Mouse (Mus musculus): ENCODE results near the gene Grhl1. TPM values are rescaled to one million over a fixed set of nuclear protein-coding genes. Genes with fewer than 3 reads are reported as not detected.
"Not testable (repeated sequence)": the region's sequence is repeated elsewhere in the genome, so short reads cannot be mapped to it uniquely, and the experiment has no call there.

The Grhl1 gene
- polyA plus RNA-seq, 1 experiment, result not detected

DNA sequence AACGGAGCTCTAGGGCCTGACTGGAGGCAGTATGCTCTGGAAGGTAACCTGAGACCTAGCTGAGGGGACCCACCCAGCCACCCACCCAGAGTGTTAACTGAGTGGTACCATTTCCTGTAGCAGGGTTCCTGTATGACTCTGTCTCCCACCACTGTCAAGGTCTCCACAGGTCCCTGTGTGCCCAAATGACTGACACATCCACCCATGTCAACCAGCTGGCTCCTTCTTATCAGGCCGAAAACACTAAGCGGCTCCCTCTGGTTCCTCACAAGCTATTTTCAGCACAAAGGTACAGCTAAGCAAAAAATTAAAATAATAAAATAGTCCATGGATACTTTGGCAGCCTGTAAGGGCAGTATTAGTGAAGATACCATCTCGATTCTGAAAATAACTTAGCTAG lies 62.1 kb downstream of the Grhl1 start:
- no peak overlapping the region for H3K4me3 ChIP-seq (replicated peaks; ENCODE audit: control insufficient read depth, low read depth, low read length)
- peaks cover 3% of the 10 kb centered on the region for H3K4me1 ChIP-seq (ENCODE audit: control insufficient read depth, insufficient read depth, low read length)
- WGBS, result 30% methylated on average over 4 of the region's 4 CpGs
- TF ChIP-seq POLR2A (IDR thresholded peaks at IDR 0.05; ENCODE audit: borderline replicate concordance, control insufficient read depth, low read depth, low read length) (no peak), CTCF (IDR thresholded peaks at IDR 0.05; ENCODE audit: control insufficient read depth, insufficient read depth, low read length) (no peak)
- 0 out of 2 replicates have a peak overlapping the region, but pooled peaks have one; percentile 9 for H3K27ac ChIP-seq (ENCODE audit: control insufficient read depth, insufficient read depth, low read depth, low read length, poor library complexity)

DNA sequence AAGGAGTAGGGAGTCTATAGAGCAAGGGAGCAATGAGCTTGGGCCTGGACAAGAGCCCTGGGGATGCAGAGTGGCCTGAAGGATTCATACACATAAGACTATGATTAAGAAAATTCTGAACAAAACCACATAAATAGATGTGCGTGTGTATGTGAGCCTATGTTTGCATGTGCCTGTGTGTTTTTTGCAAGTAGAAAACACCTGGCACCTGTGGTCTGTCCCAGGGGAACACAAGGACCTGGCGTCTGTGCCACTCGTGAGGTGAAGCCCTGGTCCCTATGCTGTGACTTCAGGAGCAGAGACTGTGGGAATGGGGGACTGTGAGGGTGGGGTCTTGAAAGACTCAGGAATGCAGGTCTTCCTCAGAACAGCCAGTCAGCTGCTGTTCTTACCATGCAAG lies 62.6 kb downstream of the Grhl1 start:
- Histone ChIP-seq H3K27ac (ENCODE audit: control insufficient read depth, insufficient read depth, low read depth, low read length, poor library complexity) (no peak overlapping the region), H3K4me3 (replicated peaks; ENCODE audit: control insufficient read depth, low read depth, low read length) (no peak overlapping the region), H3K4me1 (ENCODE audit: control insufficient read depth, insufficient read depth, low read length) (peaks cover 3% of the 10 kb centered on the region)
- 91% methylated on average over 3 of the region's 3 CpGs for WGBS
- TF ChIP-seq CTCF (IDR thresholded peaks at IDR 0.05; ENCODE audit: control insufficient read depth, insufficient read depth, low read length) (no peak), POLR2A (IDR thresholded peaks at IDR 0.05; ENCODE audit: borderline replicate concordance, control insufficient read depth, low read depth, low read length) (no peak)

DNA sequence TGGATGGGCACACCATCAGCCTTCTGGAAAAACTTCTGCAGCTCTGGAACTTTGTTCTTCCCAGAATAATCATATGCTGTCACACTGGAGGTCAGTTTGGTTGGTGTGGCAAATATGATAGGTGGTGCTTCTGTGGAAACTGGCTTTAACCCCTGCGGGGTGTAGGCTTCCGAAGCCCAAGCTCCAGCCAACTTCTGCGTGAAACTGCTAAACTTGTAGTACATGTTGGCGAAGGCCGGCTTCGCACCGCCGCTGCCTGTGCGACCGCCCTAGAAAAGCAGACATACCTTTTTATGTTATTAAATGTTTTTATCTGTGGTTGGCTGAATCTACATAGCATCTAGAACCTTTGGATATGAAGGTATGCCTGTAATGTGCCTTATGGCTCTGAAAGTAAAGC lies 66.7 kb downstream of the Grhl1 start:
- H3K27ac ChIP-seq (ENCODE audit: control insufficient read depth, insufficient read depth, low read depth, low read length, poor library complexity); H3K4me3 ChIP-seq (replicated peaks; ENCODE audit: control insufficient read depth, low read depth, low read length); H3K4me1 ChIP-seq (ENCODE audit: control insufficient read depth, insufficient read depth, low read length): not testable (repeated sequence)
- WGBS, result 96% methylated on average over 10 of the region's 10 CpGs

DNA sequence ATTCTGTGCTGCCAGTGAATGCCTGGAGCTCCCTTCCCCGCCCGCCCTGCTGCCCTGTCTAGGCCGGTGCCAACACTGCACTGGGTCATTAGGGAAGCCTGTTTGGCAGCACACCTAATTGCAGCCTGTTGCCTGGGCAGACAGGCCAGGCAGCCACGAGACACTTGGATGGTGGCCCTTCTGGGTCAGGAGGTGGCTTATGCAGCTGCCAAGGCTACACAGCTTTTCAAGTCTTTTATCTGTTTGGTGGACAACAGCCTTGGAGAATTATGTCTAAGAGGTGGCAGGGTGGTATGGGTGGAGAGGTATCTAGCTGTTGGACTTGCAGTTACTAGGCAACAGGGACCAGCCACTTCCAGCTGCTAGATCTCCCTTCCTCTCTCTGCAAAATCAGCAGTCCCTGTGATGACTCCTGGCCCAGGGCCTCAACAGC lies 70.3 kb downstream of the Grhl1 start:
- no peak overlapping the region for H3K27ac ChIP-seq (ENCODE audit: control insufficient read depth, insufficient read depth, low read depth, low read length, poor library complexity)
- 82% methylated on average over 4 of the region's 4 CpGs for WGBS

GRCm38 (mm10) chr12:24644125-24644571 lies 72.1 kb downstream of the Grhl1 start:
- H3K4me1 ChIP-seq (ENCODE audit: control insufficient read depth, insufficient read depth, low read length), result no peaks in the 10 kb centered on the region; the same call in 1 of the 2 replicates
- H3K4me3 ChIP-seq (replicated peaks; ENCODE audit: control insufficient read depth, low read depth, low read length), result no peak overlapping the region
- WGBS, result 21% methylated on average over 1 of the region's 1 CpGs
- TF ChIP-seq POLR2A (IDR thresholded peaks at IDR 0.05; ENCODE audit: borderline replicate concordance, control insufficient read depth, low read depth, low read length), result no peak
- TF ChIP-seq CTCF (IDR thresholded peaks at IDR 0.05; ENCODE audit: control insufficient read depth, insufficient read depth, low read length), result no peak
- peak overlapping the region; percentile 46 for H3K27ac ChIP-seq (ENCODE audit: control insufficient read depth, insufficient read depth, low read depth, low read length, poor library complexity)

More for the DNA sequence above, 70.3 kb downstream of the Grhl1 start:
- TF ChIP-seq CTCF (IDR thresholded peaks at IDR 0.05; ENCODE audit: control insufficient read depth, insufficient read depth, low read length), result no peak
- no peak for TF ChIP-seq POLR2A (IDR thresholded peaks at IDR 0.05; ENCODE audit: borderline replicate concordance, control insufficient read depth, low read depth, low read length)
- Histone ChIP-seq H3K4me1 (ENCODE audit: control insufficient read depth, insufficient read depth, low read length) (no peaks in the 10 kb centered on the region; the same call in 1 of the 2 replicates), H3K4me3 (replicated peaks; ENCODE audit: control insufficient read depth, low read depth, low read length) (no peak overlapping the region)

DNA sequence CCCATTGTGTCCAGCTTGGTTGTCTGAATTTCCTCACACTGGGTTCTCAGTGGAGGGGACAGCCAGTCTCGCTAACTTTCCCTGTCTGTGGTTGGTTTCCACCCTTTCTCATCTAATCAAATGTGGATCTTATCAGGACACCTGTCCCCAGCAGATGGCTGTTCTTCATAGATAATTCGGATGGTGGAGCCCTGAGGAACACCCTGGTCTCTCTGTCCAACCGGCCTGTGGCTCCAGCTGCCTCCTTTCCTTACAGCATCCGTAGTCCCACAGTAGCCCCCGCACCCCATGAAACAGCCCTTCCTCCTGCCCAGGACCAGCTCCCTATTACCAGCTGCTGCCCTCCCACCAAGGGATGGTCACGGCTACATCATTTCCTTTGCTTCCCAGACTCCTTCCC lies 73.8 kb downstream of the Grhl1 start:
- WGBS, result 64% methylated on average over 6 of the region's 6 CpGs
- TF ChIP-seq CTCF (IDR thresholded peaks at IDR 0.05; ENCODE audit: control insufficient read depth, insufficient read depth, low read length) (no peak), POLR2A (IDR thresholded peaks at IDR 0.05; ENCODE audit: borderline replicate concordance, control insufficient read depth, low read depth, low read length) (no peak)
- H3K4me1 ChIP-seq (ENCODE audit: control insufficient read depth, insufficient read depth, low read length), result no peaks in the 10 kb centered on the region; the same call in 1 of the 2 replicates
- H3K27ac ChIP-seq (ENCODE audit: control insufficient read depth, insufficient read depth, low read depth, low read length, poor library complexity), result peak overlapping the region; percentile 48
- no peak overlapping the region for H3K4me3 ChIP-seq (replicated peaks; ENCODE audit: control insufficient read depth, low read depth, low read length)

- H3K27ac ChIP-seq (ENCODE audit: control insufficient read depth, insufficient read depth, low read depth, low read length, poor library complexity), result no peak overlapping the region
- WGBS, result 98% methylated on average over 1 of the region's 1 CpGs
These were observed 76.0 kb downstream of the Grhl1 start for GRCm38 (mm10) chr12:24648094-24648493.

GRCm38 (mm10) chr12:24650415-24651062 lies 78.5 kb downstream of the Grhl1 start:
- TF ChIP-seq POLR2A (IDR thresholded peaks at IDR 0.05; ENCODE audit: borderline replicate concordance, control insufficient read depth, low read depth, low read length), result no peak
- TF ChIP-seq CTCF (IDR thresholded peaks at IDR 0.05; ENCODE audit: control insufficient read depth, insufficient read depth, low read length), result no peak
- peaks cover 5% of the 10 kb centered on the region; the same call in 1 of the 2 replicates for H3K4me1 ChIP-seq (ENCODE audit: control insufficient read depth, insufficient read depth, low read length)

More at GRCm38 (mm10) chr12:24648094-24648493, 76.0 kb downstream of the Grhl1 start:
- no peaks in the 10 kb centered on the region; the same call in 1 of the 2 replicates for H3K4me1 ChIP-seq (ENCODE audit: control insufficient read depth, insufficient read depth, low read length)
- no peak overlapping the region for H3K4me3 ChIP-seq (replicated peaks; ENCODE audit: control insufficient read depth, low read depth, low read length)
- TF ChIP-seq CTCF (IDR thresholded peaks at IDR 0.05; ENCODE audit: control insufficient read depth, insufficient read depth, low read length) (no peak), POLR2A (IDR thresholded peaks at IDR 0.05; ENCODE audit: borderline replicate concordance, control insufficient read depth, low read depth, low read length) (no peak)

More at GRCm38 (mm10) chr12:24650415-24651062, 78.5 kb downstream of the Grhl1 start:
- WGBS, result 5% methylated on average over 22 of the region's 22 CpGs
- Histone ChIP-seq H3K27ac (ENCODE audit: control insufficient read depth, insufficient read depth, low read depth, low read length, poor library complexity) (peak overlapping the region; percentile 60), H3K4me3 (replicated peaks; ENCODE audit: control insufficient read depth, low read depth, low read length) (peak overlapping the region; percentile 64)
